ENCODE assay signal across 7 mouse cellular contexts in the genomic region with DNA sequence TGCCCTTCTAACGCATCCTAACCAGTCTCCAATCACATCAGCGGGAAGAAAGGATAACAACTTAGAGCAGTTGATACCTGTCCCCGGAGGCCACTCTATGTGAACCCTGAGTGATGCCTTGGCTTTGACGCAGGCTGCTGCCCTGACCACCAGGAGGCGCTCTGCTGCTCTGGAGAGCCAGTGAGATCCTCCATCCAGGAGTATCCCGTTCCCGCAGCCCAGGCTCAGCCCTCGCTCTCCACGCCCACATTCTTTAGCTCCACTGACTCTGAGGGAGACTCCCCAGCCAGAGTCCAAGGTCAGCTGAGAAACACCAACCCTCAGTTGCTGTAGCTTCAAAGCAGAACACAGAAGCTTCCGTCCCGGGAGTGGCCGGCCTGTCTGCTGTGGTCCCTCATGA.
DNase-seq lines count a peak whose midpoint lies in the region; ATAC-seq lines count a peak whose summit lies in the region.

No protein-coding gene starts in this region.

- DNase-seq in urinary bladder, postnatal 14 days (ENCODE audit: low spot score) = peak; percentile 39
- no peak for DNase-seq in urinary bladder, postnatal 10 days (ENCODE audit: low spot score)
- DNase-seq in cerebellum, postnatal 14 days = peak; percentile 72 to 82
- DNase-seq in heart, postnatal 14 days = peak; percentile 42 to 61
- peak; percentile 86 to 91 for DNase-seq in kidney, postnatal 4 days
- peak; percentile 77 for DNase-seq in midbrain, embryonic 14.5 days
- no peak for DNase-seq in natural killer cell, adult 2 months (ENCODE audit: low spot score in 2 of 2)

- H3K4me3 ChIP-seq in midbrain, embryonic 14.5 days (replicated peaks; ENCODE audit: low read depth, low read length) = no peak overlapping the region

- no peaks in the 10 kb centered on the region for H3K9me3 ChIP-seq in midbrain, embryonic 14.5 days (ENCODE audit: control insufficient read depth, low read length)

- intact Hi-C loops in heart, postnatal 14 days (cut with DNase I) = loop anchor here (10.0 kb wide), 2 partner anchors 169 to 309 kb away; partner anchors contain the start of gene Ajap1

- H3K27ac ChIP-seq in midbrain, embryonic 14.5 days (replicated peaks; ENCODE audit: low read depth, low read length) = no peak overlapping the region

- no peaks in the 10 kb centered on the region for H3K36me3 ChIP-seq in midbrain, embryonic 14.5 days (ENCODE audit: control insufficient read depth, insufficient read depth, low read length)

- H3K4me1 ChIP-seq in midbrain, embryonic 14.5 days (ENCODE audit: control insufficient read depth, insufficient read depth, low read length) = no peaks in the 10 kb centered on the region

- H3K4me2 ChIP-seq in midbrain, embryonic 14.5 days (ENCODE audit: low read length) = no peak overlapping the region

- WGBS in midbrain, embryonic 14.5 days = 7% methylated on average over 12 of the region's 12 CpGs

- H3K9ac ChIP-seq in midbrain, embryonic 14.5 days (replicated peaks; ENCODE audit: low read length) = no peak overlapping the region

- H3K27me3 ChIP-seq in midbrain, embryonic 14.5 days (ENCODE audit: control insufficient read depth, insufficient read depth, low read length) = no peaks in the 10 kb centered on the region

- ATAC-seq in midbrain, embryonic 14.5 days (ENCODE audit: low FRiP score, low TSS enrichment) = no peak

Comparison
In these comparisons a context has a peak if more than half of its experiments do, and no peak if none do; other contexts are left out.
1. DNase-seq: peak in urinary bladder, postnatal 14 days (single experiment), cerebellum, postnatal 14 days (2 of 2), heart, postnatal 14 days (2 of 2), kidney, postnatal 4 days (2 of 2) and midbrain, embryonic 14.5 days (single experiment); none in urinary bladder, postnatal 10 days (single experiment) and natural killer cell, adult 2 months (0 of 2).